Mouse (Mus musculus) hindbrain, embryonic 16.5 days (tissue): ENCODE results near the gene Prps2. TPM values are rescaled to one million over a fixed set of nuclear protein-coding genes. Genes with fewer than 3 reads are reported as not detected.
A peak's percentile ranks its signal among the peaks of the same experiment; 100 is the strongest.
"Not testable (repeated sequence)": the region's sequence is repeated elsewhere in the genome, so short reads cannot be mapped to it uniquely, and the experiment has no call there.

Experiments
- ATAC-seq: fragments of 200-750 bp; cut with Nextera tagmentation; 2 replicates; pipeline ENCODE4 v1.8.0; 2017; ENCODE audit warnings: moderate TSS enrichment, moderate library complexity
- H3K27ac ChIP-seq: fragments of 300-500 bp; sonication (generic); 2 replicates; pipeline ENCODE4 v1.5.1; 2014; ENCODE audit warnings: low read depth, mild to moderate bottlenecking, control low read depth, low read length, moderate library complexity
- H3K27me3 ChIP-seq: fragments of 300-500 bp; sonication (generic); replicated peaks from 2 replicates; pipeline ENCODE4 v1.6.1; 2014; ENCODE audit warnings: low read length; ENCODE audit not compliant: control insufficient read depth, insufficient read depth
- H3K36me3 ChIP-seq: fragments of 300-500 bp; sonication (generic); 2 replicates; pipeline ENCODE4 v1.6.1; 2014; ENCODE audit warnings: mild to moderate bottlenecking, low read length, moderate library complexity, mixed read lengths; ENCODE audit not compliant: control insufficient read depth, insufficient read depth
- H3K4me1 ChIP-seq: fragments of 300-500 bp; sonication (generic); 2 replicates; pipeline ENCODE4 v1.6.1; 2014; ENCODE audit warnings: low read depth, low read length; ENCODE audit not compliant: control insufficient read depth, insufficient read depth
- H3K4me2 ChIP-seq: fragments of 300-500 bp; sonication (generic); 2 replicates; pipeline ENCODE4 v1.6.1; 2014; ENCODE audit warnings: mild to moderate bottlenecking, low read length, control low read depth, moderate library complexity
- H3K4me3 ChIP-seq: fragments of 300-500 bp; sonication (generic); 2 replicates; pipeline ENCODE4 v1.5.1; 2014; ENCODE audit warnings: mild to moderate bottlenecking, low read length, control low read depth, moderate library complexity
- H3K9ac ChIP-seq: fragments of 300-500 bp; sonication (generic); 2 replicates; pipeline ENCODE4 v1.6.1; 2014; ENCODE audit warnings: low read depth, mild to moderate bottlenecking, control low read depth, low read length, moderate library complexity
- H3K9me3 ChIP-seq: fragments of 300-500 bp; sonication (generic); 2 replicates; pipeline ENCODE4 v1.6.1; 2014; ENCODE audit warnings: mild to moderate bottlenecking, low read length, moderate library complexity; ENCODE audit not compliant: control insufficient read depth
- WGBS: fragments of 180-500 bp; shearing (Covaris S2); extraction: QIAGEN DNeasy Blood & Tissue Kit; methylation state at CpG from one replicate; pipeline ENCODE4 v1.1.7; 2014; 5-methylcytosine and 5-hydroxymethylcytosine counted together
- polyA plus RNA-seq: library from polyadenylated mRNA; unstranded; fragments of >200 nt; fragmentation: Nextera tagmentation; extraction: Ambion mirVana; gene quantifications from 2 replicates; pipeline ENCODE4 v1.2.1, GENCODE M21; 2015

The Prps2 gene
- polyA plus RNA-seq, 1 experiment from 2014 or later: 19.3 TPM

DNA sequence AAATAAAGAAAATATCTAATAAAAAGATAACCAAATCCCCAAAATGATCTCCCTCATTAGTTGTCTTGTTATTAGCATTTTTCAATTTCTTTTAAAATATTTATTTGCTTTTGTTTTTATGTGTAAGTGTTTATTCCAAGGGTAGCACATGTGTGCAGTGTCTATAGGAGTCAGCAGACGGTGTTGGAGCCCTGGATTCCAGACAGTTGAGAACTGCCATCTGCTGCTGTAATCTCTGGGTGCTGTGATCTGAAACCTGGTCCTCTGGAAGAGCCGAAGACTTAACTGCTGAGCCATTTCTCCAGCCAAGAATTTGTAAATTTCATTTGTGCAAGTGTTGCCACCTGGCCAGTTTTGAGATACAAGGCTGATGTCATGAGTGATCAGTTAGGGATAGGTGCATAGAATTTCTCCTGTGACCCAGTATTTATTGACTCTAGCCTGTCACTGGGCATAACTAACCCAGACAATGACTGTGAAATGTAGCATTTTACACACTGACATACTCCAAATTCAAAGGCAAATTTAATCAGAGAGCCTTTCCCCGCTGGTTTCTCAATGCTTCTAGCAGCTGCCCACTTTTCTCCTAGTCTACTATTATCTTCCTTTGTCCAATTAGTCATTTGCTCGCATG lies 67.3 kb downstream of the Prps2 start:
- Histone ChIP-seq H3K4me2 (no peak overlapping the region), H3K4me1 (no peaks in the 10 kb centered on the region), H3K9me3 (no peaks in the 10 kb centered on the region), H3K27me3 (peaks cover 5% of the 10 kb centered on the region; the same call in 1 of the 2 replicates), H3K27ac (no peak overlapping the region), H3K4me3 (no peak overlapping the region), H3K36me3 (no peaks in the 10 kb centered on the region), H3K9ac (no peak overlapping the region)
- 49% methylated on average over 4 of the region's 4 CpGs for WGBS
- peak; percentile 14; the same call in 1 of the 2 replicates for ATAC-seq

GRCm38 (mm10) chrX:167302061-167302460 lies 80.5 kb downstream of the Prps2 start:
- not testable (repeated sequence) for H3K4me3 ChIP-seq, H3K9me3 ChIP-seq, ATAC-seq, H3K27me3 ChIP-seq, H3K27ac ChIP-seq, H3K4me2 ChIP-seq, H3K36me3 ChIP-seq, H3K9ac ChIP-seq, H3K4me1 ChIP-seq
- WGBS: no CpG with 5 or more reads among the region's 1 CpGs

Other genes with a start within 250 kb of the Prps2 start
- gene Tmsb4x, start 173.4 kb downstream of the Prps2 start, polyA plus RNA-seq: 4,367 and 4,892 TPM in 2 replicates
- 0.14 and 0.18 TPM in 2 replicates for gene Tlr8, start 118.4 kb downstream of the Prps2 start, polyA plus RNA-seq
- 0.25 and 0.67 TPM in 2 replicates for gene Tlr7, start 52.2 kb downstream of the Prps2 start, polyA plus RNA-seq